Mouse (Mus musculus) megakaryocyte, embryonic 14.5 days (primary cell): ENCODE measurements around the gene Fyco1.

Source experiments
- FLI1 ChIP-seq: IDR thresholded peaks from 2 replicates; pipeline ENCODE4 v1.6.1; 2012; ENCODE audit warnings: low read length, inconsistent platforms, mixed read lengths
- GATA1 ChIP-seq: IDR thresholded peaks from 3 replicates; pipeline ENCODE4 v1.6.1; 2012; ENCODE audit warnings: mixed read lengths, low read length, inconsistent platforms, borderline replicate concordance

GRCm38 (mm10) chr9:123811831-123812230 lies 39.9 kb downstream of the Fyco1 start:
- no peak for TF ChIP-seq GATA1
- no peak for TF ChIP-seq FLI1
